Mouse (Mus musculus) 3134 (cell line): ENCODE data around the gene Mia2.

ENCODE experiments used
- DNase-seq: peaks from one replicate; pipeline ENCODE4 v3.0.0-alpha.2; 2011; ENCODE audit warnings: low spot score; ENCODE audit not compliant: insufficient read length; ENCODE audit errors: extremely low read depth

Mia2 gene

DNA sequence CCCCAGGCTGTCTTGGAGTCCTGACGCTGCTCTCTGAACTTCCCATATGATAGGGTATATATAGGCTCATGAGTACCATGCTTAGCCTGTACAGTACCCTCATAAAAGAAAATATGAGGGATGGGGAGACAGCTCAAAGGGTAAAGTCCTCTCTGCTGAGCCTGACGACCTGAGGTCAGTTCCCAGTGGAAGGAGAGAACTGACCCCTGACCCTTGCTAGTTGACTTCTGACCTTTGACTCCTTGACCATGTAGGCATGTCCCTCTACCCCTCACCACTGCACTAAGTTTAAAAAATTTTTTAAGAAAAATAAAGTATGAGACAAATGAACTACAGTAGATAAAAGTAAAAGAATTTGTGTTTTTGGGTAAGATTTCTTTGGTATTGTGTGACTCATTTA, 65.5 kb downstream of the Mia2 start:
- DNase-seq, result no peak

GRCm38 (mm10) chr12:59162797-59163196, 67.2 kb downstream of the Mia2 start:
- no peak for DNase-seq

DNA sequence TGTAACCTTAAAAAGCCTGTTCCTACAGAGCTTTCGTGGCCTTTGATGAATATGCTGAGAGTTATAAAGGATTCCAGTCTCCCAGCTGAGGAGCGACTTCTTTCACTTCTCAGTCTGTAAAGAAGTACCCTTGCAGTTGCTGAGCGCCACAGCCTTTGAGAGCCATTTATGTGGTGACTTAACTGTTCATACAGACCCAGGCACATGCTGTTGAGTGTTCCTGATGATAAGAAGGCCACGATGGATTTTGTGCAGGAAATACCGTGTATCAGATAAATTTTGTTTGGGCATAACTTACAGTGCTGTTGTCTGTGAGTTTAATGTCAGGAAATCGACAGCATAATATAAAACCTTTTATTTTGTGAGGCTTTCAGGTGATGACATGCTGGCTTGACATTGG, 68.9 kb downstream of the Mia2 start:
- DNase-seq, result no peak

DNA sequence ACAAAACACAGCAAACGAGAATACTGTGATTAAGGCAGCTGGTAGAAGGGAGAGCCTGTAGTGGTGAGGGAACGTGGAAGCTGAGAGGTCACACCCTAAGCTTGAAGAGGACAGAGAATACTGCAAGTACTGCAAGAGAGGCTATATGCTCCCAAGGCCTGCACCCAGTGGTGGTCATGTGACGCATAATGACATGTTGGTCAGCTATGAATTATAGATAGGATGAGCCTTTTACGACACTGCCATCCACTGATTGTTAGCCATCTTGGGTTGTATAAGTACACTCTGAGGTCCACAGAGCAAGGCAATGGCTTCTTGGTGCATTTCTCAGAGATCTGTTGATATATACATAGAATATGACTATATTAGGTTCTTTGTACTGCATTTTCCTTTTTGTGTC, 71.0 kb downstream of the Mia2 start:
- no peak for DNase-seq

GRCm38 (mm10) chr12:59169935-59170334, 74.3 kb downstream of the Mia2 start:
- no peak for DNase-seq

GRCm38 (mm10) chr12:59177814-59178213, 82.2 kb downstream of the Mia2 start:
- DNase-seq, result no peak

DNA sequence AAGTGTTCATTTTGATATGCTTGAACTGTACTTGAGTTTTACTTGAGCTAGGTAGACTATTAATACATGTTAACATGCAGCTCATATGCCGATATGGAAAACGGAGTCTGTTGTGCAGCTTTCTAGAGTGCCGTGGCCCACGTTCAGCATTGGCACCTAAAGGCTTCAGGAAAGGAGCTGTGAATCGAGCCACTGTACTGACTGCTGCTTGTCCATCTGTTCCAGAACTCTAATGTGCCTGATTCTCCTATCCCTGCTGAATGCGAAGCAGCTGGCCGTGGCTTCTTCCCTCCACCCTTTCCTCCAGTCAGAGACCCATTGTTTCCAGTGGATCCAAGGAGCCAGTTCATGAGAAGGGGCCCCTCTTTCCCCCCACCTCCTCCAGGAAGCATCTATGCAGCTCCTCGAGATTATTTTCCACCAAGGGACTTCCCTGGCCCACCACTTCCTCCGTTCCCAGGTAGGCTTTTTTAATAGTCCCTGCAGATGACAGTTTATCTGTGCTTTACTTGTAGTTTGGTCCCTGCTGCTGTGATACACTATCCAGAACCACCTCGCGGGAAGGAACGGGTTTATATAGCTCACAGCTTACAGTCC, 92.6 kb downstream of the Mia2 start:
- no peak for DNase-seq

DNA sequence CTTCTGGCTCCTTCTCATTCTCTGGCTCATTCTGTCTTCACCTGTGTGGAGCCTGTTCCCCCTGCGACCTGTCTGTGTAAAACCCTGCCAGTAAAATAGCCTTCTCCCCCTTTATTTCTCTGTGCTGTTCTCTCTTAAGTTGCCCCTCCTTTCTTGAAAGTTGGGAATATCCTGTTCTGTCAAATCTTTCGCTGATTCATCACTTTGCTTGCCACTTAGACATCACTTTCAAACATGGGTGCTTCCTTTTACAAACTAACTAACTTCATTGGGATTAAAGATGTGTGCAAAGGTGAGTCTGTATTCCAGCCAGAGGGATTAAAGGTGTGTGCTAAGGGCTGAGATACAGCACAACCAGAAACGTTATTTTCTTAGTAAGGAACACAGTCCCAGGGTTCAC, 98.0 kb downstream of the Mia2 start:
- DNase-seq, result no peak

- DNase-seq, result no peak
Observed at GRCm38 (mm10) chr12:59194341-59195003, 98.9 kb downstream of the Mia2 start.

DNA sequence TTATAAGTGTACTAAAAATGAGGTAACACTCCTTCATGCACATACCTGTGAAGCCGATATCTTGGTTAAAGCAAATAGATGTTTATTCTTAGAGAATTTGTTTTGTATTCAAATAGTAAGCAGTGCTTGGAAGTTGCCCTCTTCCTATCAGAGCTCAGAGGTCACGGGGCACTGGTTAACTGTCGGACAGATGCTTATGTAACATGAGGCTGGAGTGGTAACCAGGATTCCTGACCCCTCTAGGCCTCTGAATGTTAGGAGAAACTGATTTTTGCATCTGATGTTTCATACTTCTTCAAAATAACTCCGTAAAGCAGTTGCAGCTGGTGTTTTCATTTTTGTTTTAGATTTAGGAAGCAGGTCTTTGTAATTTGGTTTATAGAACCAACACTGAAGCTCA, 99.5 kb downstream of the Mia2 start:
- no peak for DNase-seq

- DNase-seq, result no peak
Observed at GRCm38 (mm10) chr12:59195941-59196340, 100.3 kb downstream of the Mia2 start.

DNA sequence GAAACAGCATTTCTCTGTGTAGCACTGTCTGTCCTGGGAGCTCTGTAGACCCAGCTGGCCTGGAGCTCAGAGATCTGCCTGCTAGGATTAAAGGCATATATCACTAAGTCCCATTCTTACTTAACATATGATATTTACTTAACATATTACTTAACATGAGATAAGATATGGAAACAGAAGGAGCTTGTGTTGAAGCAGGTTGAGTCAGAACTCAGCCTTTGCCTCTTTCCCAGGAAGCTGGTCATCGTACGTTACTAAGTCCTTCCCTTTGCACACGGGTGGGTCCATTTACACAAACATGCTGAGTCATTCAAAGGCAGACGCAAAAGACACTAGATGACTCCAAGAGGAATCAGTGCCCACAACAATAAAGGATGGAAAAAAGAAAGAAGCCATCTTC, 103.2 kb downstream of the Mia2 start:
- no peak for DNase-seq

DNA sequence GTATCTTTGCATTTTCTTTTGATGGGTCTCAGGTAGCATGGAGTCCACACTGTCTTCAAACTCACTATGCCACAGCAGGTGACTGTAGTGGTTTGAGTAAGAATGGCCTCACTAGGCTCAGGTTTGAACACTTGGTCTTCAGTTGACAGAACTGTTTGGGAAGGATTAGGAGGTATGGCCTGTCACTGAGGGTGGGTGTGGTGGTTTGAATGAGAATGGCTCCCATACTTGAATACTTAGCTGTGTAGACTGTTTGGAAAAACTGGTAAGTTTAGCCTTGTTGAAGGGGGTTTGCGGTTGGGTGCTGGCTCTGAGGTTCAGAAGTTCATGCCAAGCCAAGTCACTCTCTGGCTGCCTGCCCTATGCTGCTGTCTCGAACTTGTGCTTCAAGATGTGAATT, 103.8 kb downstream of the Mia2 start:
- DNase-seq, result no peak

DNA sequence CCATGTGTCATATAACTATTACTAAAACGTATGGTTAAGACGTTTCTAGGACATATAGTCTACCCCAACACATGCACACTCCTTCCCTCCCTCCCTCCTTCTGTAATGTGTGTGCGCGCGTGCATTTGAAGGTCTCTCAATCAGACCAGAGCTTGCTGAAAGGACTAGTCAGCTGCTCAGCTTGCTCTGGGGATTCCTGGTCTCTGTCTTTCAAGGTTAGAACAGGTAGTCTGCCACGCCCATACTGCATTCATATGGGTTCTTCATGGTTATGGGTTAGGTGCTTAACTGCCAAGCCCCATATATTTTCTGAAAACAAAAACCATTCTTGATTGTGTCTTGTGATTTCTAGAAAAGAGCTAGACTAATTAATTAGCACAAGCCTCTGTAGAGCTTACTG, 110.0 kb downstream of the Mia2 start:
- DNase-seq, result no peak

DNA sequence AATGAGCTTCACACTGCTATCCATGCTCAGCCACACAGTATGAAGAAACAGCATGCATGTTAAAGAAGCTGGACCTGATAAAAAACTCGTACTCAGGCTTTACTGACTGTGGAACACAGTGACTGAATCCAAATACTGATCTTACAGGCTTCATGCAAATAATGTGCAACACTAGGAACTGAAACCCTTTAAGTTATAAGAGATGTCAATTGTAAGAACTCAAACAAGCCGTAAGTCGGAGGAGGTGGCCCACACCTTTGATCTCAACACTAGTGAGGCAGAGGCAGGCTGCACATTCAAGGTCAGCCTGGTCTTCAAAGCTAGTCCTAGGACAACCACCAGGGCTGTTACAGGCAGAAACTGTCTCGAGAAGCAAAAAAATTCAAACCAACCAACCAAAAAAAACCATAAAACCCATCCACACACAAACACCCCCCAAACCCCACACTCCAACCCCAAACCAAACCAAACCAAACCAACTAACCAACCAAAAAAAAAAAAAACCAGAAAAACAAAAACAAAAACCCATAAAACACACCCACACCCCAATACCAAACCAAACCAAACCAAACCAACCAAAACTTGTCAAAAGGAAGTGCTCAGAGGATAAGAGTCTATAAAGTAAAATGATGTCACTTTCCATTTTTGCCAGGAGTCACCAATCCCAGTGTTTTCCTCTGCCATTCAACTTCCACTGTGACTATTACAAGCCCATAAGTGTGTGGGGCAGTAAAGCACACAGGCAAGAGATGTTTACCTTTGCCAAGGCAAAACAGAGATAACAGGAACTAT, 110.8 kb downstream of the Mia2 start:
- DNase-seq, result no peak

DNA sequence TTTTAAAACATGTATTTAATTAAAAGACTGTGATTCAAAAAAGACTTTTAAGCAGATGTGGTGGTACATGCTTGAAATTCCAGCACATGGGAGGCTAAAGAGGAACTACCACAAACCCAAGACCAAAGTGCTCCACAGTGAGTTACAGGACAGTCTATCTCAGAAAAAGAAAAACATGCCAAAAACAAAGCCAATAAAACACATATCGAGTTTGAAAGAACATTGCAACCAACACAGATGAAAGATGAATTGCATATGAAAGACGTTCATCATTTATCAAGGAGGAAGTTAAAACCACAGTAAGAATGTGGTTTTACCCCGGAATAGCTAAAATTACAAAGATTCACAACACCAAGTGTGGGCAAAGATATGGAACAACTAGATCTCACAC, 111.4 kb downstream of the Mia2 start:
- no peak for DNase-seq

GRCm38 (mm10) chr12:59207814-59208213, 112.2 kb downstream of the Mia2 start:
- DNase-seq, result no peak

- DNase-seq, result no peak
Observed at GRCm38 (mm10) chr12:59216176-59216575, 120.6 kb downstream of the Mia2 start.

- no peak for DNase-seq
Observed at GRCm38 (mm10) chr12:59216676-59217266, 121.2 kb downstream of the Mia2 start.

GRCm38 (mm10) chr12:59217331-59217730, 121.7 kb downstream of the Mia2 start:
- no peak for DNase-seq

GRCm38 (mm10) chr12:59218640-59219321, 123.2 kb downstream of the Mia2 start:
- DNase-seq, result peak; percentile 59
